Mouse (Mus musculus) lung, postnatal 0 days (tissue): ENCODE measurements around the gene Cyb5b.

Source experiments
- CTCF ChIP-seq: IDR thresholded peaks from 2 replicates; pipeline ENCODE4 v1.5.1; 2016; ENCODE audit warnings: antibody characterized with exemption, mild to moderate bottlenecking
- EP300 ChIP-seq: IDR thresholded peaks from 2 replicates; pipeline ENCODE4 v1.6.1; 2016; ENCODE audit warnings: antibody characterized with exemption, mild to moderate bottlenecking, control low read depth

DNA sequence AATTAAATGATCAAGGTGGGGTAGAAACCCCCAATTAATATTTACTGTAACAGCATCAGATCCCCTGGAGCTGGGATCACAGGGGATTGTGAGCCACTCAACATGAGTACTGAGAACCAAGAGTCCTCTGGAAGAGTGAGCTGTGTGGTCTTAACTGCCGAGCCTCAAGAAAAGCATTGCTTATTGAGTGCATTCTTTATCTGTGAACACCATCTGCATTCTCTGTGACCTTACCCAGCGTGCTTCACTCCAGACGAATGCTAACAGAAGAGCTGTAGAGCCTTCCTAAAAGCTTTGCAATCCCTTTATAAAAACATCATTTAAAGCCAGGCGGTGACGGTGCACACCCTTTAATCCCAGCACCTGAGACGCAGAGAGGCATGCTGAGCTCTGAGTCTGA lies 42.9 kb downstream of the Cyb5b start:
- TF ChIP-seq CTCF, result no peak
- TF ChIP-seq EP300, result no peak
